Mouse (Mus musculus) embryonic facial prominence, embryonic 14.5 days (tissue): ENCODE measurements around the gene Siah1b. TPM values are rescaled to one million over a fixed set of nuclear protein-coding genes. Genes with fewer than 3 reads are reported as not detected.

Source experiments
- polyA plus RNA-seq: library from polyadenylated mRNA; unstranded; fragments of >200 nt; fragmentation: Nextera tagmentation; extraction: Ambion mirVana; gene quantifications from 2 replicates; pipeline ENCODE4 v1.2.1, GENCODE M21; 2014

Gene Siah1b
- polyA plus RNA-seq, 1 experiment from 2014 or later: 17.9 TPM

Other genes starting within 250 kb of the Siah1b start
- gene Ap1s2, start 167.5 kb downstream of the Siah1b start, polyA plus RNA-seq: 32.6 and 38.1 TPM in 2 replicates
- 43.0 and 44.2 TPM in 2 replicates for gene Zrsr2, start 117.8 kb downstream of the Siah1b start, polyA plus RNA-seq
- 0.47 and 0.50 TPM in 2 replicates for gene Car5b, start 48.5 kb downstream of the Siah1b start, polyA plus RNA-seq
- gene Cltrn, start 12.3 kb upstream of the Siah1b start, polyA plus RNA-seq: 0.15 and 0.33 TPM in 2 replicates
- gene Ace2, start 62.8 kb upstream of the Siah1b start, polyA plus RNA-seq: 2.5 and 2.7 TPM in 2 replicates
- gene Bmx, start 181.7 kb upstream of the Siah1b start, polyA plus RNA-seq: 0.67 and 1.2 TPM in 2 replicates
- gene Pir, start 192.9 kb upstream of the Siah1b start, polyA plus RNA-seq: 12.0 and 12.9 TPM in 2 replicates